Mouse (Mus musculus): ENCODE data around the gene Gck. TPM values are rescaled to one million over a fixed set of nuclear protein-coding genes. Genes with fewer than 3 reads are reported as not detected.
A peak's percentile ranks its signal among the peaks of the same experiment; 100 is the strongest.

Gck gene
- polyA plus RNA-seq (2015; fragmentation: Nextera tagmentation; extraction: Ambion mirVana) = 1.7 and 1.9 TPM in 2 replicates

DNA sequence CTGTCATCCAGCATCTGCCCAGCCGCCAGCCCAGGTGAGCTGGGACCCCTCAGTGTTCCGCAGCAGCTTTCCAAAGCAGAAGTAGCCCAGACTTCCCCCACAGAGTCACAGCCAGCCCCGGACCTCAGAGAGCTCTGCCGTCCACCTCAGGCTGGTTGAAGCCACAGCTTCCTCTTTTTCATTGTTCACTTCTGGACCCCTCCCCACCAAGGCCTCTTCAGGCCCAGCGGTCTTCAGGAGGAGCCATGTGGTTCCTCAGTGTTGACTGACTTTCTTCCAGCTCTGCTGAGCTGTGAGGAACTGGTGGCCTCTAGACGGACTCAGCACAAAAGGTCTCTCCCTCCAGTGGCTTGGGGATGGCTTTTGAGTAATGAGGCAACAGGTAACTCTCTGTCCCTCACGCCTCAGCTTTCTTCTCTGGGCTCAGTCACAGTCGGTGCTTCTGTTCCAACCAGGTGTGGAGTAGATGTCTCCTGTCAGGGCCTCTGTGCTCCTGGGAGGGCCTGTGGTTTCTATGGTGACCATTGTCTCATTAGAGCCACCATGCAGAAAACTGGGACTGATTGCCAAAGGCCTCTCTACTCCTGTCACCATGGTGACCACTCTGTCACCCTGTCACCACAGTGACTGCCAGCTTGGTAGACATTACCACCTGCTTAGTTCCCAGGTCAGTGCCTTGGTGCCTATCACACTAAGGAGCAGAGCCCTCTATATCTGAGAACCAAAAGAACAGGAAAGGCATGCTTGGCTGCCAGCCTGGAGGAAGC is at the start of gene Gck:
Gck (minus strand) TSS at position 496 of the 767 bp plus-strand sequence.
- peak; percentile 40; the same call in 1 of the 2 replicates for ATAC-seq (ENCODE audit: borderline replicate concordance, extremely low read depth, low FRiP score, low TSS enrichment)
- Histone ChIP-seq H3K9me3 (no peaks in the 10 kb centered on the region), H3K4me2 (0 out of 2 replicates have a peak within 1 kb of the TSS, but pooled peaks have one; percentile 3), H3K9ac (peak within 1 kb of the TSS; percentile 24; the same call in 1 of the 2 replicates), H3K4me1 (peaks cover 15% of the 10 kb centered on the region; the same call in 1 of the 2 replicates), H3K36me3 (no peaks in the 10 kb centered on the region), H3K27me3 (no peaks in the 10 kb centered on the region), H3K27ac (no peak within 1 kb of the TSS), H3K4me3 (no peak within 1 kb of the TSS)
- 49% methylated on average over 8 of the region's 8 CpGs for WGBS

DNA sequence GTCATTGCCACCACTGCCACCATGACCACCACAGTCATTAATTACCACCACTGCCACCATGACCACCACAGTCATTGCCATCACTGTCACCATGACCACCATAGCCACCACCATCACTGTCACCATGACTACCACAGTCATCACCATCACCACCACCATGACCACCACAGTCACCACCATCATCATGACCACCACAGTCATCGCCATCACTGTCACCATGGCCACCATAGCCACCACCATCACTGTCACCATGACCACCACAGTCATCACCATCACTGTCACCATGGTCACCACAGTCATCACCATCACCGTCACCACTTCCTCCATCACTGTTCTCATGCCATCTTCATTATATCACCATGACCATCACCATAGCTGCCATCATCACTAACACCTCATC is 48.6 kb upstream of the Gck start:
- WGBS = 97% methylated on average over 2 of the region's 2 CpGs
- ATAC-seq (ENCODE audit: borderline replicate concordance, extremely low read depth, low FRiP score, low TSS enrichment) = no peak
- no peak overlapping the region for H3K4me2 ChIP-seq

GRCm38 (mm10) chr11:5995989-5996388 is 46.1 kb upstream of the Gck start:
- WGBS = 17% methylated on average over 8 of the region's 8 CpGs
- Histone ChIP-seq H3K9me3 (no peaks in the 10 kb centered on the region), H3K4me1 (peaks cover 19% of the 10 kb centered on the region), H3K4me2 (no peak overlapping the region), H3K27ac (no peak overlapping the region), H3K36me3 (no peaks in the 10 kb centered on the region), H3K9ac (no peak overlapping the region), H3K27me3 (no peaks in the 10 kb centered on the region), H3K4me3 (no peak overlapping the region)
- ATAC-seq (ENCODE audit: borderline replicate concordance, extremely low read depth, low FRiP score, low TSS enrichment) = no peak

More for the DNA sequence above, 48.6 kb upstream of the Gck start:
- Histone ChIP-seq H3K27me3 (no peaks in the 10 kb centered on the region), H3K9ac (no peak overlapping the region), H3K27ac (no peak overlapping the region), H3K4me3 (no peak overlapping the region), H3K36me3 (no peaks in the 10 kb centered on the region), H3K9me3 (no peaks in the 10 kb centered on the region), H3K4me1 (peaks cover 41% of the 10 kb centered on the region)

- no peaks in the 10 kb centered on the region for H3K27me3 ChIP-seq
- 76% methylated on average over 3 of the region's 3 CpGs for whole genome bisulfite sequencing
Observed at GRCm38 (mm10) chr11:5994880-5995279, 45.0 kb upstream of the Gck start.

GRCm38 (mm10) chr11:5994212-5994611 is 44.3 kb upstream of the Gck start:
- no peaks in the 10 kb centered on the region for H3K36me3 ChIP-seq
- WGBS = 86% methylated on average over 5 of the region's 5 CpGs
- no peak overlapping the region for H3K4me3 ChIP-seq
- no peak overlapping the region for H3K27ac ChIP-seq
- no peaks in the 10 kb centered on the region for H3K27me3 ChIP-seq
- peaks cover under 1% of the 10 kb centered on the region for H3K4me1 ChIP-seq
- no peak overlapping the region for H3K4me2 ChIP-seq
- H3K9me3 ChIP-seq = no peaks in the 10 kb centered on the region
- no peak for ATAC-seq (ENCODE audit: borderline replicate concordance, extremely low read depth, low FRiP score, low TSS enrichment)
- H3K9ac ChIP-seq = no peak overlapping the region

More at GRCm38 (mm10) chr11:5994880-5995279, 45.0 kb upstream of the Gck start:
- H3K4me1 ChIP-seq = peaks cover 8% of the 10 kb centered on the region
- no peak overlapping the region for H3K9ac ChIP-seq
- no peaks in the 10 kb centered on the region for H3K36me3 ChIP-seq
- H3K4me3 ChIP-seq = no peak overlapping the region
- H3K4me2 ChIP-seq = no peak overlapping the region
- H3K27ac ChIP-seq = no peak overlapping the region
- no peaks in the 10 kb centered on the region for H3K9me3 ChIP-seq
- ATAC-seq (ENCODE audit: borderline replicate concordance, extremely low read depth, low FRiP score, low TSS enrichment) = no peak

DNA sequence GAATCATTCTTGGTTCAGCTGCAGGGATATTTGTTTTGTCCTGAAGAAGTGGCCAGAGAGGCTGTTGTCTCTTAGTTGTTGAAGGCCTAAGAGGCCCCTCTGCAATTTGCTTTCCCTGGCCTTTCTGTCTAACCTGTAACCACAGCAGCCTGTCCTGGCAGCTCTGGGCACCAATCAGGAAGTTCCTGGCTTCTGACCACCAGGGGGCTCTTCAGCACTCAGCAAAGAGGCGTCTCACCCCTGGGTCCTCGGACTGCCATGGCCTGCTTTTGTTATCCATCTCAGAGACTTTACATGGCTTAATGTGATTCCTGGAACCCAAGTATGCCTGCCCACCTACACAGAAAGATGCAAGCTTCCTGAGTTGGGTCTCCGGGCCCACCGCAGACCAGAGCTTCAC is 41.0 kb upstream of the Gck start:
- WGBS = 31% methylated on average over 4 of the region's 4 CpGs
- ATAC-seq (ENCODE audit: borderline replicate concordance, extremely low read depth, low FRiP score, low TSS enrichment) = no peak
- no peak overlapping the region for H3K4me2 ChIP-seq
- H3K27me3 ChIP-seq = no peaks in the 10 kb centered on the region
- no peaks in the 10 kb centered on the region for H3K9me3 ChIP-seq
- no peak overlapping the region for H3K9ac ChIP-seq
- H3K4me3 ChIP-seq = no peak overlapping the region
- H3K4me1 ChIP-seq = no peaks in the 10 kb centered on the region
- no peak overlapping the region for H3K27ac ChIP-seq
- H3K36me3 ChIP-seq = no peaks in the 10 kb centered on the region

GRCm38 (mm10) chr11:5989954-5990593 is 40.2 kb upstream of the Gck start:
- Histone ChIP-seq H3K4me1 (no peaks in the 10 kb centered on the region), H3K36me3 (no peaks in the 10 kb centered on the region), H3K9me3 (no peaks in the 10 kb centered on the region), H3K9ac (no peak overlapping the region), H3K4me3 (no peak overlapping the region), H3K27ac (no peak overlapping the region), H3K27me3 (no peaks in the 10 kb centered on the region), H3K4me2 (no peak overlapping the region)
- ATAC-seq (ENCODE audit: borderline replicate concordance, extremely low read depth, low FRiP score, low TSS enrichment) = no peak
- WGBS = 86% methylated on average over 16 of the region's 16 CpGs

- no peak overlapping the region for H3K27ac ChIP-seq
- H3K4me1 ChIP-seq = no peaks in the 10 kb centered on the region
- no peaks in the 10 kb centered on the region for H3K27me3 ChIP-seq
- no peak overlapping the region for H3K4me3 ChIP-seq
- WGBS = 72% methylated on average over 10 of the region's 10 CpGs
- ATAC-seq (ENCODE audit: borderline replicate concordance, extremely low read depth, low FRiP score, low TSS enrichment) = no peak
- no peak overlapping the region for H3K9ac ChIP-seq
- H3K36me3 ChIP-seq = no peaks in the 10 kb centered on the region
- H3K4me2 ChIP-seq = no peak overlapping the region
- no peaks in the 10 kb centered on the region for H3K9me3 ChIP-seq
Observed at GRCm38 (mm10) chr11:5988126-5988525, 38.2 kb upstream of the Gck start.

DNA sequence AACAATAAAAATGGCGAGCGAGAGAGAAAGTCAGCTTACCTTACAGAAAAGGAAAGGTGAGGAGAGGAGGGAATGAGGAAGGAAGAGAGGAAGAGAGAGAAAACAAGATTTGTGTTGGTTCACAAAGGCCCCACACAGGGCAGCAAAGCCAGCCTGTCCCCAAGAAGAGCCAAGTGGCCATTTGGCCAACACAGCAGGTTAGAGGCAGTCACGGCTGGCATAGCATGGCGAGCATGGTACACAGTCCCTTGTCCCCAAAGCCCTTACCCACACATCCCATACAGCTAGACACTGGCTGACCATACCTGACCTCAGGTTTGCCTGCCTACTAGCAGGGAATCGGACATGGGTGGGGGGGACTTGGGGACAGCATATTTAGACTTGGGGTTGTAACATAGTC is 33.7 kb upstream of the Gck start:
- ATAC-seq (ENCODE audit: borderline replicate concordance, extremely low read depth, low FRiP score, low TSS enrichment) = no peak
- no peaks in the 10 kb centered on the region for H3K4me1 ChIP-seq
- no peak overlapping the region for H3K27ac ChIP-seq
- H3K9ac ChIP-seq = no peak overlapping the region
- H3K9me3 ChIP-seq = no peaks in the 10 kb centered on the region
- no peaks in the 10 kb centered on the region for H3K36me3 ChIP-seq
- no peak overlapping the region for H3K4me2 ChIP-seq
- H3K27me3 ChIP-seq = no peaks in the 10 kb centered on the region
- no peak overlapping the region for H3K4me3 ChIP-seq
- WGBS = 80% methylated on average over 5 of the region's 5 CpGs

DNA sequence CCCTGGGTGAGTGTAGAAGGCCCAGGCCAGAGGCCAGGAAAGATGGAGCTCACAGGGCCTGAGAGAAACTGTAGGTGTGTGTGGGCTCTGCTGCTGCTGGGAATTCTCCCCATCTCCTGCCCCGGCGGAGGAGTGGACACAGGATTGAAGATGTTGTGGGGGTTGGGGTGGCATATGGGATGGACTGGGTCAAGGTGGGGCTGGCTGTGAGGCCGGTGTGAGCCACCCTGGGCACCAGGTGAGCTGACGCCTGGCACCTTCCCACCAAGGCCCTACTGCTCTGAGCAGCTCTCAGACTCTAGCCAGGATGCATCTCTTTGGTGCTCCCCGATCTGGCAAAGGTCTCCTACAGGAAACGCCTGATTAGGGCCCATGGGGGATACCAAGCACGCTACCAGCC is 31.4 kb upstream of the Gck start:
- no peak overlapping the region for H3K9ac ChIP-seq
- H3K27me3 ChIP-seq = no peaks in the 10 kb centered on the region
- 78% methylated on average over 7 of the region's 7 CpGs for WGBS
- H3K36me3 ChIP-seq = no peaks in the 10 kb centered on the region
- H3K4me1 ChIP-seq = no peaks in the 10 kb centered on the region
- no peak for ATAC-seq (ENCODE audit: borderline replicate concordance, extremely low read depth, low FRiP score, low TSS enrichment)
- no peak overlapping the region for H3K4me3 ChIP-seq
- H3K27ac ChIP-seq = no peak overlapping the region
- no peak overlapping the region for H3K4me2 ChIP-seq
- no peaks in the 10 kb centered on the region for H3K9me3 ChIP-seq

DNA sequence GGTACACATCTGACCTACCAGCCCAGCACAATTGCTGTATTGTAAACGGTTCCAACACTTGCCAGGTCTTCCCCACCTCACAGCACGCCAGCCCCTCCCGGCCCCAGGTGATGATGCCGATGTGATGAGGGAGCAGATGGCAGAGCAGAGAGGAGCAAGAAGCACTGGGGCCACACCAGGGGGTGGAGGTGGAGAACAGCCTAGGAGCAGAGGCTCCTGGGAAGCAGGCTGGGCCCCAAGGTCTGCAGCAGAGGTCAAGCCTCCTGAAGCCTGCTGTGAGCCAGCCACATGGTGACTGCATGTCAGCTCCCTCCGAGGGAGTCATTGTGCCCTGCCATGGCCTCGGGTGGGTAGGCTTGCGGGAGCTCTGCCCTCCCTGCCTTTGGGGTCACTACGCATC is 30.7 kb upstream of the Gck start:
- Histone ChIP-seq H3K9ac (no peak overlapping the region), H3K36me3 (no peaks in the 10 kb centered on the region), H3K27ac (no peak overlapping the region), H3K4me2 (no peak overlapping the region), H3K9me3 (no peaks in the 10 kb centered on the region), H3K4me3 (no peak overlapping the region), H3K4me1 (no peaks in the 10 kb centered on the region), H3K27me3 (no peaks in the 10 kb centered on the region)
- WGBS = 67% methylated on average over 8 of the region's 8 CpGs
- ATAC-seq (ENCODE audit: borderline replicate concordance, extremely low read depth, low FRiP score, low TSS enrichment) = no peak

DNA sequence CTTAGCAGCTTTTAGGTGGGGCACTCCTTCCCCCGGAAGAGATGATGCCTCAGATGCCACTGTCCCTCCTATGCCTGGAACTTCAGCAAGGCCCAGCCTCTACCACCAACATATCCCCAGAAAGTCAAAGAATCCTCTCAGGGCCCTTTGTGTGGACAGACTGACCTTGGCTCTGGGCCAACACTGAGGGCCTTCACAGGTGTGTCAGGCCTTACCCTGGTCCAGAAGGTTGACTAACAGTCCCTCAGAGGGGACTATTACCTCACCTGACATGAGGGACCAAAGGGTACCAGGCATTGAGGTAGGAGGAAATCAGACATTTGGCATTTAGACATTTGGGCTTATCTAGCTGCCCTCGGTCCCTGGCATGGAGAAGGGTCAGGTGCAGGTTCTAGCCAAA is 30.2 kb upstream of the Gck start:
- no peak overlapping the region for H3K4me2 ChIP-seq
- no peak overlapping the region for H3K27ac ChIP-seq
- no peak overlapping the region for H3K4me3 ChIP-seq
- no peak for ATAC-seq (ENCODE audit: borderline replicate concordance, extremely low read depth, low FRiP score, low TSS enrichment)
- no peaks in the 10 kb centered on the region for H3K27me3 ChIP-seq
- H3K9me3 ChIP-seq = no peaks in the 10 kb centered on the region
- H3K36me3 ChIP-seq = no peaks in the 10 kb centered on the region
- H3K4me1 ChIP-seq = no peaks in the 10 kb centered on the region
- no peak overlapping the region for H3K9ac ChIP-seq
- 81% methylated on average over 2 of the region's 2 CpGs for WGBS
